Mouse (Mus musculus): ENCODE results near the gene Bicra. TPM values are rescaled to one million over a fixed set of nuclear protein-coding genes. Genes with fewer than 3 reads are reported as not detected.
A peak's percentile ranks its signal among the peaks of the same experiment; 100 is the strongest.

Bicra gene
- polyA plus RNA-seq, 1 experiment from 2014 or later: 2.9 TPM

DNA sequence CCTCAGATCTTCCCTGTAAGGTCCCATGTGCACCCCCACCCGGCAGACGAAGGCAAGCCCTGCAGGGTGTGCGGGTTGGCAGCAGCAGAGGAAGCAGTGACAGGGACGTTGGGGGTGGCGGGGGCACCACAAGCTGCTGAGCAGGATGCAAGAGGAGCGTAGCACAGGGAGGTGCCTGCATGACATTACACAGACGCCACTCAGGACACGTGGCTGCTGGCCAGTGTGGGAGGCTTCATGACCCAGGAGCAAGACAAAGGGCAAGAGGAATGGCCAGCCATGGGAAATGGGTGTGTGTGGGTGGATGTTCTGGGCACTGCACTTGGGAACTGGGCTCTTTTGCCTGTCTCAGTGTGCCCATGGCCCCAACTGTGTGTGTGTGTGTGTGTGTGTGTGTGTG lies 67.5 kb downstream of the Bicra start:
- no peak for ATAC-seq
- peaks cover 18% of the 10 kb centered on the region for H3K4me1 ChIP-seq
- 73% methylated on average over 8 of the region's 8 CpGs for WGBS (ENCODE audit: insufficient replicate concordance)
- H3K36me3 ChIP-seq: peaks cover 66% of the 10 kb centered on the region
- no peak overlapping the region for H3K27ac ChIP-seq
- no peak overlapping the region for H3K4me2 ChIP-seq
- H3K4me3 ChIP-seq: no peak overlapping the region
- no peaks in the 10 kb centered on the region for H3K27me3 ChIP-seq (replicated peaks)
- no peak overlapping the region for H3K9ac ChIP-seq
- no peaks in the 10 kb centered on the region for H3K9me3 ChIP-seq (replicated peaks)

- peaks cover 86% of the 10 kb centered on the region for H3K36me3 ChIP-seq
- peak; percentile 48; the same call in 1 of the 2 replicates for ATAC-seq
- H3K9ac ChIP-seq: no peak overlapping the region
- H3K27ac ChIP-seq: no peak overlapping the region
- WGBS (ENCODE audit: insufficient replicate concordance): 78% methylated on average over 4 of the region's 4 CpGs
- no peaks in the 10 kb centered on the region for H3K27me3 ChIP-seq (replicated peaks)
- no peak overlapping the region for H3K4me2 ChIP-seq
- H3K9me3 ChIP-seq (replicated peaks): no peaks in the 10 kb centered on the region
- H3K4me3 ChIP-seq: no peak overlapping the region
- peaks cover 5% of the 10 kb centered on the region; the same call in 1 of the 2 replicates for H3K4me1 ChIP-seq
Measured at GRCm38 (mm10) chr7:15975904-15976303, 71.8 kb downstream of the Bicra start.

- no peak overlapping the region for H3K27ac ChIP-seq
- H3K9ac ChIP-seq: no peak overlapping the region
- H3K4me3 ChIP-seq: no peak overlapping the region
- WGBS (ENCODE audit: insufficient replicate concordance): 85% methylated on average over 10 of the region's 10 CpGs
- ATAC-seq: no peak; the same call in 1 of the 2 replicates
- no peaks in the 10 kb centered on the region for H3K27me3 ChIP-seq (replicated peaks)
- peaks cover 5% of the 10 kb centered on the region; the same call in 1 of the 2 replicates for H3K4me1 ChIP-seq
- H3K9me3 ChIP-seq (replicated peaks): no peaks in the 10 kb centered on the region
- H3K36me3 ChIP-seq: peaks cover 82% of the 10 kb centered on the region
- H3K4me2 ChIP-seq: no peak overlapping the region
Measured at GRCm38 (mm10) chr7:15975451-15975850, 72.3 kb downstream of the Bicra start.

DNA sequence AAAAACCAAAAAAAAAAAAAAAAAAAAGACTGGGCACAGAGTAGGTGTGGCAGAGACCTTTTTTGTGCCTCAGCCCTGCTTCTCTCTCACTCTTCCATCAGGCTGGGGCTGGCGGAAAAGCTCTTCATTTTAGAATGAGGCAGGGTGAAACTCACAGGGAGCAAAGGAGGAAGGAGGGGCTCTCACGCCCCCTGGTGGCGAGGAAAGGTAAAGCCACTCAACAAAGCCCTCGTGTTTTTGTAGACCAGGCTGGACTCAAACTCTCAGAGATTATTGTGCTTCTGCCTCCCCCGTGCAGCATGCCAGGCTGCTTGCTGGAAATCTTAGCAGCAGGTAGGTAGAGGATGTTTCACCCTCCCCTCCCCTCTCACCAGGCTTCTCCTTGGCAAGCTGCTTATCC lies 73.0 kb downstream of the Bicra start:
- no peak overlapping the region for H3K27ac ChIP-seq
- no peaks in the 10 kb centered on the region for H3K27me3 ChIP-seq (replicated peaks)
- no peak overlapping the region for H3K4me3 ChIP-seq
- no peak overlapping the region for H3K9ac ChIP-seq
- no peak for ATAC-seq
- H3K4me2 ChIP-seq: no peak overlapping the region
- H3K9me3 ChIP-seq (replicated peaks): no peaks in the 10 kb centered on the region; the same call in 1 of the 2 replicates
- peaks cover 77% of the 10 kb centered on the region for H3K36me3 ChIP-seq
- peaks cover 5% of the 10 kb centered on the region; the same call in 1 of the 2 replicates for H3K4me1 ChIP-seq
- WGBS (ENCODE audit: insufficient replicate concordance): 27% methylated on average over 5 of the region's 5 CpGs

GRCm38 (mm10) chr7:15972247-15972646 lies 75.5 kb downstream of the Bicra start:
- 80% methylated on average over 25 of the region's 25 CpGs for WGBS (ENCODE audit: insufficient replicate concordance)
- Histone ChIP-seq H3K9me3 (replicated peaks) (no peaks in the 10 kb centered on the region; the same call in 1 of the 2 replicates), H3K4me3 (no peak overlapping the region), H3K36me3 (peaks cover 57% of the 10 kb centered on the region), H3K27me3 (replicated peaks) (no peaks in the 10 kb centered on the region), H3K27ac (no peak overlapping the region), H3K4me2 (no peak overlapping the region), H3K4me1 (peaks cover 10% of the 10 kb centered on the region), H3K9ac (no peak overlapping the region)
- ATAC-seq: 0 out of 2 replicates have a peak, but pooled peaks have one; percentile 4

DNA sequence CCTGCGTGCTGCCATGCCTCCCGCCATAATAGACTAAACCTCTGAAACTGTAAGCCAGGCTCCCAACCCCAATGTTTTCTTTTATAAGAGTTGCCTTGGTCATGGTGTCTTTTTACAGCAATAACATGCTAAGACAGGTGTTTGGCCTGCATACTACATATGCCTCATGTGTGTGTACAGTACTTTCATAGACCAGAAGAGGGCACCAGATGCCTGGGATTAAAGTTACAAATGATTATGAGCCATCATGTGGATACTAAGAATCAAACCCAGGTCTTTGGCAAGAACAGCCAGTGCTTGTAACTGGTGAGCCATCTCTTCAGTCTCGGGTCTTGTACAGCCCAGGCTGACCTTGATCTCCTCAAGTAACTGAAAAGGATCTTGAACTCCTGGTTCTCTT lies 78.0 kb downstream of the Bicra start:
- 58% methylated on average over 3 of the region's 3 CpGs for WGBS (ENCODE audit: insufficient replicate concordance)

GRCm38 (mm10) chr7:15968322-15968721 lies 79.4 kb downstream of the Bicra start:
- Histone ChIP-seq H3K9ac (no peak overlapping the region), H3K27ac (no peak overlapping the region), H3K4me2 (no peak overlapping the region), H3K27me3 (replicated peaks) (peaks cover 15% of the 10 kb centered on the region), H3K36me3 (peaks cover 25% of the 10 kb centered on the region), H3K4me1 (peaks cover 34% of the 10 kb centered on the region), H3K4me3 (no peak overlapping the region), H3K9me3 (replicated peaks) (no peaks in the 10 kb centered on the region; the same call in 1 of the 2 replicates)
- 79% methylated on average over 8 of the region's 8 CpGs for WGBS (ENCODE audit: insufficient replicate concordance)
- ATAC-seq: no peak

More for the DNA sequence above, 78.0 kb downstream of the Bicra start:
- no peak overlapping the region for H3K27ac ChIP-seq
- no peaks in the 10 kb centered on the region; the same call in 1 of the 2 replicates for H3K9me3 ChIP-seq (replicated peaks)
- no peak for ATAC-seq
- H3K4me3 ChIP-seq: no peak overlapping the region
- peaks cover 36% of the 10 kb centered on the region for H3K36me3 ChIP-seq
- H3K9ac ChIP-seq: no peak overlapping the region
- peaks cover 8% of the 10 kb centered on the region for H3K27me3 ChIP-seq (replicated peaks)
- H3K4me2 ChIP-seq: no peak overlapping the region
- peaks cover 22% of the 10 kb centered on the region for H3K4me1 ChIP-seq

GRCm38 (mm10) chr7:15967312-15967711 lies 80.4 kb downstream of the Bicra start, which contains the start of gene Ehd2:
Ehd2 (minus strand) TSS chr7:15967567.
- Histone ChIP-seq H3K27me3 (replicated peaks) (peaks cover 18% of the 10 kb centered on the region), H3K9me3 (replicated peaks) (no peaks in the 10 kb centered on the region; the same call in 1 of the 2 replicates), H3K4me2 (peak within 1 kb of the TSS; percentile 64), H3K27ac (no peak within 1 kb of the TSS), H3K9ac (peak within 1 kb of the TSS; percentile 47), H3K4me3 (peak within 1 kb of the TSS; percentile 36), H3K36me3 (peaks cover 14% of the 10 kb centered on the region), H3K4me1 (peaks cover 42% of the 10 kb centered on the region)
- 2% methylated on average over 22 of the region's 22 CpGs for WGBS (ENCODE audit: insufficient replicate concordance)
- peak; percentile 85 for ATAC-seq

- ATAC-seq: no peak
- Histone ChIP-seq H3K4me3 (no peak overlapping the region), H3K9me3 (replicated peaks) (no peaks in the 10 kb centered on the region; the same call in 1 of the 2 replicates), H3K9ac (no peak overlapping the region), H3K27ac (no peak overlapping the region), H3K36me3 (peaks cover 6% of the 10 kb centered on the region), H3K4me1 (peaks cover 45% of the 10 kb centered on the region), H3K4me2 (peak overlapping the region; percentile 64; the same call in 1 of the 2 replicates), H3K27me3 (replicated peaks) (peaks cover 18% of the 10 kb centered on the region)
- WGBS (ENCODE audit: insufficient replicate concordance): 29% methylated on average over 3 of the region's 3 CpGs
Measured at GRCm38 (mm10) chr7:15966489-15966888, 81.2 kb downstream of the Bicra start.

DNA sequence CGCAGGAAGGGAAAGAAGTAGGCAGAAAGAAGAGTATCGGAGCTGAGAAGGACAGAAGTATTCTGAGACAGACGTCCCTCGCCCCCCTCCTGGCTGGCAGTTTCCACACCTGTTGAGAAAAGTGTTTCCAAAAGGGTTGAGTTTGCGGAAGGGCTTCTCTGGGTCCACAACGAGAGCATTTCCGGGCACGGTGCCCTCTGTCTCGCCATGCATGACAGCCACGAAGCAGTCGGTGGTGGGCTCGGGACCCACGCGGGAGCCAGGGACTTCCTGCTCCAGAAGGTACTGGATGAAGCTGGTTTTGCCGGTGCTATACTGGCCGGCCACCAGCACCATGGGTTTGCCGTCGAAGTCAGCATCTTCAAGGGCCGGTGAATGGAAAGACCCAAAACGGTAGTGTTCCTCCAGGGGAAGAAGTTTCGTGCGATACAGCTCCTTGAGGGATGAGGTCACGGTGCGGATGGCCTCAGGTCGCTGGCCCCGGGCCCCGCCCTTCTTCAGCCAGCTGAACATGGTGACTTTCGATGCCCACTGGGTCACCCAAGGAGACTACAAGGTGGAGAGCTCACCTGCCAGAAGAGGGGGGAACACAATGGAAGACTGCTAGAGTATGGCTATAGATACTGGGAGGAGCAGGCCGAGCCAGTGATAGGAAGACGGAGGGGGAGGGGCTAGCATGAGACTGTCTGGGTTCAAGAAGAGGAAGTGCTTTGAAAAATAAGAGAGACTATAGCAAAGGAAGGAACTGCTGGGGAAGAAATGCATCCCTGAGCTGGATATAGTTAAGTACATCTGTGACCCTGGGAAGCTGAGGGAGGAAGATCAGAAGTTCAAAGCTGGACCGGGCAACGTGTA lies 83.7 kb downstream of the Bicra start:
- Histone ChIP-seq H3K9me3 (replicated peaks) (no peaks in the 10 kb centered on the region), H3K9ac (no peak overlapping the region), H3K4me3 (no peak overlapping the region), H3K4me1 (peaks cover 50% of the 10 kb centered on the region), H3K27ac (no peak overlapping the region), H3K36me3 (no peaks in the 10 kb centered on the region), H3K4me2 (no peak overlapping the region), H3K27me3 (replicated peaks) (peaks cover 22% of the 10 kb centered on the region)
- no peak for ATAC-seq
- WGBS (ENCODE audit: insufficient replicate concordance): 56% methylated on average over 32 of the region's 32 CpGs

- peaks cover 48% of the 10 kb centered on the region for H3K4me1 ChIP-seq
- no peak for ATAC-seq
- H3K9me3 ChIP-seq (replicated peaks): no peaks in the 10 kb centered on the region
- no peak overlapping the region for H3K4me3 ChIP-seq
- WGBS (ENCODE audit: insufficient replicate concordance): 54% methylated on average over 12 of the region's 12 CpGs
- peak overlapping the region; percentile 52; the same call in 1 of the 2 replicates for H3K27ac ChIP-seq
- H3K27me3 ChIP-seq (replicated peaks): peaks cover 23% of the 10 kb centered on the region
- no peaks in the 10 kb centered on the region for H3K36me3 ChIP-seq
- no peak overlapping the region for H3K4me2 ChIP-seq
- no peak overlapping the region for H3K9ac ChIP-seq
Measured at GRCm38 (mm10) chr7:15962311-15963288, 85.1 kb downstream of the Bicra start.

All from liver, embryonic 12.5 days (tissue).